Mouse (Mus musculus) C2C12 (cell line): ENCODE measurements at regions not wholly inside any gene's neighbourhood (a gene's known extent, or its start where the extent isn't known, plus 50 kb on each side); places are given as distances from the start of the nearest gene placed in this dataset.

Experiments used
- H3K27me3 ChIP-seq: one replicate; pipeline ENCODE4 v1.6.1; 2011; ENCODE audit not compliant: control insufficient read depth, insufficient read depth, insufficient read length
- H3K36me3 ChIP-seq: one replicate; pipeline ENCODE4 v1.6.1; 2011; ENCODE audit not compliant: control insufficient read depth, insufficient read depth
- H3K4me3 ChIP-seq: one replicate; pipeline ENCODE4 v1.5.1; 2011; ENCODE audit warnings: mild to moderate bottlenecking, control low read depth; ENCODE audit not compliant: poor library complexity, insufficient read depth, severe bottlenecking
- H3K79me2 ChIP-seq: one replicate; pipeline ENCODE4 v1.6.1; 2011; ENCODE audit not compliant: control insufficient read depth, insufficient read depth
- H3K79me3 ChIP-seq: one replicate; pipeline ENCODE4 v1.6.1; 2011; ENCODE audit warnings: low read depth, control low read depth
- H3ac ChIP-seq: one replicate; pipeline ENCODE3; 2011; ENCODE audit warnings: low read depth; ENCODE audit not compliant: control insufficient read depth, insufficient read length
- CEBPB ChIP-seq: IDR thresholded peaks from one replicate; pipeline ENCODE4 v1.6.1; 2011; ENCODE audit warnings: low read depth, mild to moderate bottlenecking, control low read depth, moderate library complexity
- CTCF ChIP-seq: IDR thresholded peaks from one replicate; pipeline ENCODE4 v1.5.1; 2011; ENCODE audit not compliant: control insufficient read depth, insufficient read depth, insufficient read length
- FOSL1 ChIP-seq: IDR thresholded peaks from one replicate; pipeline ENCODE4 v1.8.0; 2011; ENCODE audit warnings: mild to moderate bottlenecking, low read length; ENCODE audit not compliant: poor library complexity, insufficient read depth, severe bottlenecking
- MAX ChIP-seq: IDR thresholded peaks from one replicate; pipeline ENCODE4 v1.6.1; 2011; ENCODE audit warnings: mild to moderate bottlenecking, control low read depth
- MYOD1 ChIP-seq: IDR thresholded peaks from one replicate; pipeline ENCODE4 v1.6.1; 2011; ENCODE audit warnings: low read depth; ENCODE audit not compliant: control insufficient read depth, insufficient read length
- MYOG ChIP-seq: IDR thresholded peaks from one replicate; pipeline ENCODE4 v1.6.1; 2011; ENCODE audit not compliant: control insufficient read depth, insufficient read length; ENCODE audit errors: extremely low read depth
- USF1 ChIP-seq: IDR thresholded peaks from one replicate; pipeline ENCODE4 v1.6.1; 2011; ENCODE audit warnings: low read depth, mild to moderate bottlenecking, control low read depth, moderate library complexity

GRCm38 (mm10) chr9:40612755-40613154, 57.7 kb upstream of the Gm21915 start:
- Histone ChIP-seq H3K27me3 (no peaks in the 10 kb centered on the region), H3K36me3 (no peaks in the 10 kb centered on the region), H3K79me2 (no peaks in the 10 kb centered on the region), H3K79me3 (no peaks in the 10 kb centered on the region), H3ac (no peak overlapping the region), H3K4me3 (no peak overlapping the region)
- TF ChIP-seq CEBPB (no peak), CTCF (no peak), MYOG (no peak), USF1 (no peak), FOSL1 (no peak), MAX (no peak), MYOD1 (no peak)

DNA sequence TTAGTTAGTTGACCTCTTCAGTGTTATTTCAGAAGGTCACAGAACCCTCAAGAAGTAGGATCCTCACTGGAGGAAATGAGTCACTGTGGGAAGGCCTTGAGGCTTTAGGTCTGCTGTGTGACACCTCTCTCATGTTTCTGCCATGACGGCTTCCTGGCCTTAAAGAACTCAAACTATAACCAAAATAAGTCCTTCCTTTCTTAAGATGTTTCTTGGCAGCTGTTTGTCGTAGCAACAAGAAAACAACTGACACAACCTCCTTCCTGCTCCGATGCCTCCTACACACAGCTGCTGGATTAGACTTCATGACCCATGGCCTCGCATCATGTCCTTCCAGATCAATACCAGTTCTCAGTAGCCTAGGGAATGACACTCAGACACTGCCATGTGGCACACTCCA, 58.1 kb upstream of the Gm21915 start:
- no peaks in the 10 kb centered on the region for H3K36me3 ChIP-seq
- no peaks in the 10 kb centered on the region for H3K27me3 ChIP-seq
- H3K79me3 ChIP-seq: no peaks in the 10 kb centered on the region
- TF ChIP-seq MAX: no peak
- no peak for TF ChIP-seq CEBPB
- TF ChIP-seq CTCF: no peak
- TF ChIP-seq MYOD1: peak; percentile 56
- no peak for TF ChIP-seq USF1
- H3K79me2 ChIP-seq: no peaks in the 10 kb centered on the region
- no peak overlapping the region for H3ac ChIP-seq
- H3K4me3 ChIP-seq: no peak overlapping the region

DNA sequence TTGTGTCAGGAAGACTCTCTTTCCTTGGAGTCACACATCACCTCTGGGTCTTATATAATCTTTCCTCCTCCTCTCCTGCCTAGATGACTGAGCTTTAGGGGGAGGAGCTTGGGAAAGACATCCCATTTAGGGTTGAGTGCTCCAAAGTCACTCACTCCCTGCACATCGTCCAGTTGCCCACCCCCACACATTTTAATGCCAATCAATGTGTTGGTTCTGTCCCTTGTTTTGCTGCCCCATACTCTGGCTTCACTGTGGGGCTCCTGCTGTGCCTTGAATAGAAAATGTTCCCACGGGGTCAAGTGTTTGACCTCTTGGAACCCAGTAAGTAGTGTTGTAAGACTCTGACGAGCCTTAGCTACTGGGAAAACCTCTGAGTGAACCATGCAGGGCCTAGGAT, 58.8 kb upstream of the Gm21915 start:
- H3K27me3 ChIP-seq: no peaks in the 10 kb centered on the region
- no peak overlapping the region for H3ac ChIP-seq
- H3K4me3 ChIP-seq: no peak overlapping the region
- H3K79me2 ChIP-seq: no peaks in the 10 kb centered on the region
- H3K36me3 ChIP-seq: no peaks in the 10 kb centered on the region
- no peaks in the 10 kb centered on the region for H3K79me3 ChIP-seq
- TF ChIP-seq CEBPB: no peak
- TF ChIP-seq USF1: no peak
- no peak for TF ChIP-seq MAX
- no peak for TF ChIP-seq CTCF
- no peak for TF ChIP-seq FOSL1
- no peak for TF ChIP-seq MYOG
- TF ChIP-seq MYOD1: no peak

DNA sequence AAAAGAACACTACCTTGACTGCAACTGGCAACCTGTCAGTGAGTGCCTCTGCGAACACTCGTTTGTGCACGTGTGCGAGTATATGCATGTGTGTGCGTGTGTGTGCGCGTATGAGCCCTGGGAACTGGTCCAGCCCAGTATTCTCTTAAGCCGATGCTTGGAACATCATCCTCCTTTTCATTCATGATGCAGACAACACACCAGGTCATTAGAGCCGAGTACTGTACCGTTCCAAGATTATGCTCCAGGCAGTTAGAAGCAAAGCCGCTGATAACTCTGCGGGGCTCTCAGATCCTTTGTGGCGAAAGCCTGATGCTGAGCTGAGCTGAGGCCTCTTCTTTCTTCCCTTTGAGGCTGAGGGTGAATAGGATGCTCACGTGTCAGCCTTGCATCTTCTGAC, 61.8 kb upstream of the Gm21915 start:
- Histone ChIP-seq H3K27me3 (no peaks in the 10 kb centered on the region), H3K36me3 (no peaks in the 10 kb centered on the region), H3ac (no peak overlapping the region), H3K79me2 (no peaks in the 10 kb centered on the region), H3K4me3 (no peak overlapping the region), H3K79me3 (no peaks in the 10 kb centered on the region)
- TF ChIP-seq CEBPB (no peak), CTCF (no peak), USF1 (no peak), MAX (no peak), FOSL1 (no peak), MYOG (no peak), MYOD1 (no peak)

DNA sequence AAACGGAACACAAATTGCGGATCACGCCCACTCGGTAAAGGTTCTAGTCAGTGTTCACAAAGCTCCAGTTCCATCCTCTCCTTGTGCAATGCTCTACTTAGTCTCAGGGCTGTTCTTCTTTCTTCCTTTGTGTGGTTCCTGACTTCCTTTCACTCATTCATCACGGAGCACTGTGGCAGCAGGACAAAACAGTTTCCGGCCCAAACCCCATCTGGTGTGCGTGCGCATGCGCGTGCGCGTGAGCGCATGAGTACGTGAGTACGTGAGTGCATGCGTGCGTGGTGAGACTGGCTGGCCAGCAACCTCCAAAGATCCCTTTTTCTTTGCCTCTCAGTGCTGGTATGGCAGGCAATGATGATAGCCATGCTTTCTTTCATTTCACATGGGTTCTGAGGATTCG, 62.5 kb upstream of the Gm21915 start:
- Histone ChIP-seq H3K4me3 (no peak overlapping the region), H3K27me3 (no peaks in the 10 kb centered on the region), H3ac (no peak overlapping the region), H3K79me2 (no peaks in the 10 kb centered on the region), H3K79me3 (no peaks in the 10 kb centered on the region), H3K36me3 (no peaks in the 10 kb centered on the region)
- TF ChIP-seq MAX: no peak
- TF ChIP-seq MYOD1: no peak
- TF ChIP-seq MYOG: no peak
- no peak for TF ChIP-seq FOSL1
- no peak for TF ChIP-seq CEBPB
- no peak for TF ChIP-seq CTCF
- no peak for TF ChIP-seq USF1

DNA sequence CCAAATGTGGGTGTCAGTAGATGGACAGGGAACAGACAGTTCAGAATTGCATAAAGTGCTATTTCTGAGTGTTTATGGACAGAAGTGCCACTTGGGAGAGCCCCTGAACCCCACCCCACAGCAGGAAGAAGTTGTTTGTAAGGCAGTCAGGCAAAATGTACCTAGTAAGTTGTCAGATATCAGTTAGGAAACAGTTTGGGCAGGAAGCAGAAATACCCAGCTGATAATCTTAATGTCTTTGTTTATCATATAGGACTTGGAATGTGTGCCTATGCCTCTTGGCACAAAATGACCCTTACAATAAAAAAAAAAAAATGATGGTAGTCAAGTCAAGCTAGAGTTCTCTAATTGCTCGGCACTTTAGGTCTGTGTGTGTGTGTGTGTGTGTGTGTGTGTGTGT, 66.9 kb upstream of the Gm21915 start:
- Histone ChIP-seq H3K79me3 (no peaks in the 10 kb centered on the region), H3K36me3 (no peaks in the 10 kb centered on the region), H3K4me3 (no peak overlapping the region), H3ac (no peak overlapping the region), H3K27me3 (no peaks in the 10 kb centered on the region), H3K79me2 (no peaks in the 10 kb centered on the region)
- TF ChIP-seq FOSL1 (no peak), CTCF (no peak), USF1 (no peak), CEBPB (no peak), MYOD1 (no peak), MYOG (no peak), MAX (no peak)
